Mouse (Mus musculus) kidney, postnatal 25 days (tissue): Measurements from ENCODE around the gene Lrrc4.

ENCODE experiments used
- DNase-seq, 2 experiments: peaks; one replicate each; pipeline ENCODE4 v3.0.0; 2021; ENCODE audit warnings: mixed read lengths in 2 of 2

Lrrc4 gene

DNA sequence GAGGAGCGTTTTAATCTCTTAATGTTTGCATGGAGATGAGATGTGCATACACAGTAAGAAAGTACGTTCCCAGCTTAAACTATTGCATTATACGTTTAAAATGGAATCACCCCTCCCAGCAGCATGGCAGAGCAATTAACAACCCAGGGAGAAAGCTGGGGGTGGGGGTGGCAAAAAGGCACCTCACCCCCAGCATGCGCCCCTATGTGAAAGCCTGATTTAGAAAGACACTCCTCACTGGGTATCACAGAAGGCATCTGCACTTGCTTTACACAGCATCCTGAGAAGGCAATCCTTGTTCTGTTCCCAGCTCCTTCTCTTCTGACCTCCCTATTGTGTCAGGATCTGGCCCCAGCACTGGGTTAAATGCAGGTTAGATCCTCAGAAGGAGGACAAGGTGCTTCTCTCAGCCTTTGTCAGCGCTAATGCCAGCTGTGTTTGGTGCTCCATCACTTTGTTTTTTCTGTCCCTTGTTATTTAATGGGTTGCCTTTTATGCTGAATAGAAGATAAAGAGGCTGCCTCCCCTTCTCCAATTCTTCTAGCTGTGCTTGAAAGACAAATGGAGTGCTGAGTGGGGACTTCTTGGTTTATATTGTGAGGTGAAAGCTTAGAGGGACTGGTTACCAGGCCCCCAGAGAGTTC, 69.3 kb downstream of the Lrrc4 start:
- DNase-seq: no peak

DNA sequence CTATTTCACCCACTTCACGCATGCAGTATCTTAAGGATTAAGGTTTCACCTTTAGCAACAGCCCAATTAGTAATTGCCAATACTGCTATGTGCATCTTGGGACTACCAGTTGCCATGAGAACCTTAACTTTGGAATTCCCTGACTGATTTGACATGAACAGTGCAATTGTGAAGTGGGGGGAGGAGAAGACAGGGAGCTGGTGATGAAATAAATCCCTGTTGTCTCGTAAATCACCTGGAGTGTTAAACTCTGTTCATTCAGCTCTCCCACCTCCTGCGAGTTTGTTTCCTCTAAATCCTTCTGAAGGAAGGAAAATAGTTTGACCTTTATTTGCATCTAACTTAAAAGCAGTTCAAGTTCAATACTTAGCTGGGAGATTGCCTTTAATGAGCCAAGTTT, 69.8 kb downstream of the Lrrc4 start:
- DNase-seq: no peak

- DNase-seq: peak in 1 of 2 experiments; percentile 8
Observed at GRCm38 (mm10) chr6:28758293-28758692, 73.3 kb downstream of the Lrrc4 start.

DNA sequence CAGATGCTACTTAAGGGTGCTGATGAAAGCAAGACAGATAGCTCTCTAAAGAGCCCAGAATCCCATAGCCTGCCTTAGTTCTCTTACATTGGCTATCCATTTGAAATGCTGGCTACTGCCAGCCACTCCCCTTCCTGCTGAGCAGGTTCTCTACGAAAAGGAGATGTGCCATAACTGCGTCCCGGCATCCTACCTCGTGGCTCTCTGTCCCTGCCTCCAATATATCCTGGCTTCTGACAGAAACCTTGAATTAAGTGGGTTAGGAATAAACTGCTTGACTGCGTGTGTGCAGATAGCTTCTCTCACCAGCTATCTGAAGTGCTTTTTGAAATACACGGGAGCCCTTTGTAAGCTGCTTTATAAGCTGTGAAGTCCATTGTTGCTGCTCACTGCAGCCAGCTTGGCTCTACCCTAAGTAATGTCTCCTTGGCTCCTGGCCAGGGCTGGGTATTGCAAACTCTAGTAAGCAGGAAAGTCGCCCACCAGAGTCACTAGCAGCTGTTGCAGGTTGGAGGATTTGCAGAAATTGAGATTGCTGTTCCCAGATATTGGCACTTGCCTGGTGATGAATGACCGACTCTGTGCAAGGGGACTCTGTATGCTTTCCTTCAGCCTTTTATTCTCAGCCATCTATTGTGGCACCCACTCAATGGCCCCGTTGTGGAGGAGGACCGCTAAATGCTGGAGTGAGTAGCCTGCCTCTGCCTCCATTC, 75.1 kb downstream of the Lrrc4 start:
- DNase-seq: peak; percentile 52 to 53

DNA sequence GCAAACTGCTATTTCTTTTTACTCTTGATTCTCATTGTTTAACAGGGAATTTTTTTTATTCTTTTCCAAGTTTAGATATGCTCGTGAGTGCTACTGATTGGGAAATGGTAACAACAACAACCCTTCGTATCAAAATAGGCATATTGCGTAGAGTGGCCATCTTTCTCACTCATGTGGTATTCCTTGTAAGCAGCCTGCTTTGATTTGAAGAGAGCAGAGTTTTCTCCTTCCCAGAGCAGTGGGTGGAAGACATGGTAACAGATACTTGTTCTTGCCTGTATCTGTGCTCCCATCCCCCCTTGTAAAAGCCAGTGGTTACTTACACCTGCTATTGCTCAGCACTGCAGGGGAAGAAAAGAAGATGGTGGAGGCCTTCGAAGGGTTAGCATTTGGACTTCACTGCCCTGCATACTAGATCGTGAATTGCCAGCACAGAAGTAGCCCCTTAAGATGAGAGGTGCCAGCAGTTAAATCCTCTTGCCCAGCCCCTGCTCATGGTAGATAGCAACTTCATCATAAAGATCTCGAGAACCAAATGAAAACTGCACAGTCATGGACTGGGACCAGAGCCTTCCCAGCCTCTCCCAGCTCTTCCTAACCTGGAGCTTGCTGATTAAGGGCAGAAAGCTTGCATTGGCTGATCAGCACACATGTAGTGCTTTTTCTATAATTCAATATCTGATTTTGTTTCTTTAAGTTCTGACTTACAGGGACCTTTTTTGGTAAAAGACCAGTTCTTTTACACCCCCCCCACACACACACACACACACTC, 77.2 kb downstream of the Lrrc4 start:
- no peak for DNase-seq

GRCm38 (mm10) chr6:28753681-28754080, 77.9 kb downstream of the Lrrc4 start:
- no peak for DNase-seq

DNA sequence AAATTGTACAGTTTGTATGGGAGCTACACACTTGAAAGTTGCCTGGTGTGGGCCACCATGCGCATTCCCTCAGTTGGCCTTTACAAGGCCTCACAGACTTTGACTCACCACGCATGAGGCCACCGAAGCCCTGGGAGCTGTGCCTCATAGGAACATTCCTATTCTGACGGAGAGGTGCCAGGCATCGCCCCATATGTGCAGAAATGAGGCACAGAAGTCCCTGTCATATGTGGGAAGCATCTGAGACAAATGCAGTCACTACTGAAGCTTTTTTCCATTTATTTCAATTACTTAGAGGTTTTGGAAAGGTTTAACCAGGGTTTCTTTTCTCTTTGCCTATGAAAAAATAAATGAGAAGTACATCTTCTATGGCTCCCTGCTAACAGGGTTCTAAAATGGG, 78.3 kb downstream of the Lrrc4 start:
- DNase-seq: no peak

DNA sequence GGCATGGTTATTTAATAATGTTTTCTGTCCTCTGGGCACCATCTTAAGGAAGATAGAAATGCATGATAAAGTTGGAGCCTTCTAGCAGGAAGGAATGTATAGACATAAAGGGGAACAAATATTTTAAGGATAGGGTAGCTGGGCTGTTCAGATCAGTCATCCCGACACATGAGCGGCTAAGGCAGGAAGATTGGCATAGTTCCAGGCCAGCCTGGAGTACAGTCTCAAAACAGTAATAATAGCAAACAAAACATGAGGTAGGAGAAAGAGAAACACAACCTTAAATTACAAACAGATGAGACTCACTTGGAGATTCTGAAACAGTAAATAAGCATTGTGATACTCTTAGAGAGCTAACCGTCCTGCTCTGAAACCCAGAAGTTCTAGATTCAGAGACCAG, 80.4 kb downstream of the Lrrc4 start:
- peak in 1 of 2 experiments; percentile 19 for DNase-seq

GRCm38 (mm10) chr6:28749224-28749623, 82.3 kb downstream of the Lrrc4 start:
- DNase-seq: no peak

DNA sequence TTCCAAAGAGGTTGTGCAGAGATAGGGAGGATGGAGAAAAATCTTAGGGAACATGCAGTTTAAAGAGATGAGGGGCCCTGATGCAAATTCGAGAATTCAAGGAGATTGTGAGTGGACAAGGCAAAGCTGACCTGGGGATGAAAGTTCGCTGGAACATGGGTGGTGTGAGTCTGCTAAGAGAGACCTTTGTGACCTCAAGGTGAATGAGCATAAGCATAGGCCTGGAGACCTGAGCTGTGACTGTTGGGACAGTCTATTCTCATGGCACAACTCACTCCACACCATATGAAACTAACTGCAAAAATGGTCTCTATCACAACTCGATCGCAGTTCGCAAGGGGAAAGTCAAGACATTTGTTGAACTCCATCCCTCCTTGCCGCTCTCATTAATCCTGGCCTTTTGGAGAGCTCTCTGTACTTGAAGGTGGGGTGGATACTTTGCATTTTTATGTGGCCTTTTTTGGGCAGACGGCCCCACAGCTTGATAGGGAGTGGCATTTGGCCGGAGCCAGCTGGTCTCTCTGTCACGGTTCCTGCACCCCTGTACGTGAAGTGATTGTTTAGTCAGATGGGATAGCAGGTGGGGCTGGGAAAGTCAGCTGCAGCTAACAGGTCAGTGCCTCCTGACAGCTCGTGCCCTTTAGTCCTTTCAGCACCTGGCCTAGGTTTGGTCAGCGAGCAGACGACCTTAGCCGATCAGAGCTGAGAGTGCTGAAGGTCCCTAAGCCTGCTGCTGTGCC, 83.4 kb downstream of the Lrrc4 start:
- peak; percentile 14 to 60 for DNase-seq

DNA sequence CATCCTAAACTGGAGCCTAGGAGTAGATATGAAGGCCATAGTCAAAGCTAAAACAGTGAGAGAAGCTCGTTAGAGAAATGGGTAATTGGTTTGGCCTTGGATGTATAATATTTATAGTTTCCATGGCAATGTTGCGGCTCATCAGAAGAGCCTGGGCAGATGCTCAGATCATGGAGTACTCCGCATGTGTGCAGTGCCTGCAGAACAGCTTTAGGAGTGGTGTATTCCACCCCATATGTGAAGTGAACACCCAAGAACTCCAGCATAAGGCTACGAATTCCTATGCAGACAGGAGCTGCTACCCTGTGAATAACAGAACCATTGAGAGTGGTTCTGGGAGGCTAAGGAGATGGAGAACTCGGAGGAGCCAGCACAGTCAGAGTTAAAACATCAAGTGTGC, 84.5 kb downstream of the Lrrc4 start:
- no peak for DNase-seq

DNA sequence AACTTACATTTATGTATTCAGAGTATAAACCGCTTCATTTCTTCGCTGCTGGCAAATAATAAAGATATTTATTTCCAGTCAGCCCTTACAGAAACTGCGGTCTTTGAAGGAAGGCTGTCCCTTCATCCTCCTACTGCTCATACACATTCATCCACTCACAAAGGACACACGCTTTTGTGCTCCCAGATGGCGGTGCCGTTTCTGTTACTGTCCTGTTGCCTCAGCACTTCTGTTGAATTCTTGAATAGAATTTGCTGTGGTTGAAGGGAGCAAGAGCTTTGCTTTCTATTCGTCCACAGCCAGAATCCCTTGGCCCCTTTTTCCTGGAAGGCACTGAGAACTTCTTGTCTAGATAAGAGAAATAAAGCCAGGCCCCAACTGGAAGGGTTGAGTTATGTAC, 85.7 kb downstream of the Lrrc4 start:
- no peak for DNase-seq

DNA sequence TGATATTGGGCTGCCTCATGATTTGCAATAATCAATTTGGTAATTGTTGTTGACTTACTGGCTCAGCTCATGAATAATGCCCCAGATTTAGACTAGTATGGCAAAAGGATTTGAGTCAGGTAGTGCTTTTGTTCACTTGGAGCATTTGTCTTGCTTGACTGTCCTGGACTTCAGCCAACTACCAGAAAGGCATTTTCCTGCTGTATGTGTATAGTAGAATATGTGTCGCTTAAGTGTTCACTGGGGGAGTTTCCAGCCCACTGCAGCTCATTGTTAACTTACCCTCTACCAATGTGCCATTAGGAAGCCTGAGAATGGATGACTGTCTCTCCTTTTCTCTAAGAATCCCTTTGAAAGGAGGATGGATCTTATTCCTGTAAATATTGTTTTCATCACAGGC, 88.0 kb downstream of the Lrrc4 start:
- DNase-seq: peak in 1 of 2 experiments; percentile 18

- no peak for DNase-seq
Observed at GRCm38 (mm10) chr6:28737601-28738000, 93.9 kb downstream of the Lrrc4 start.

DNA sequence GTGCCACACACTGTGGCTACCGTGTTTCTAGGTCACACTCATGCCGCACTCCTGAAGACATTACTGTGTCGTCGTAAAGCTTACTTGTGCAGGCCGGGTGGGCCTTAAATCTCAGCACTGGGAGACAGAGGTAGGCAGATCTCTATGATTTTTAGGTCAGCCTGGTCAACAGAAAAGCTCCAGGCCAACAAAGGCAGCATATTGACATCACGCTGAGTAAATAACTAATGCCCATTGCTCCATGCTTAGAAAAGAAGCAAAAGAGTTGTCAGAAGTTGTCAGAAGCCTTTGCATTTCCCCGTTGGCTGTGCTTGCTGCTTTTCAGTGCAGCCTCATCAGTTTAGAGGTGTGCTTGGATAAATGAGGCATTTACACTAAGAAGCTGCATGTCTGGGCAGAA, 94.9 kb downstream of the Lrrc4 start:
- no peak for DNase-seq

GRCm38 (mm10) chr6:28735116-28735515, 96.4 kb downstream of the Lrrc4 start:
- no peak for DNase-seq

DNA sequence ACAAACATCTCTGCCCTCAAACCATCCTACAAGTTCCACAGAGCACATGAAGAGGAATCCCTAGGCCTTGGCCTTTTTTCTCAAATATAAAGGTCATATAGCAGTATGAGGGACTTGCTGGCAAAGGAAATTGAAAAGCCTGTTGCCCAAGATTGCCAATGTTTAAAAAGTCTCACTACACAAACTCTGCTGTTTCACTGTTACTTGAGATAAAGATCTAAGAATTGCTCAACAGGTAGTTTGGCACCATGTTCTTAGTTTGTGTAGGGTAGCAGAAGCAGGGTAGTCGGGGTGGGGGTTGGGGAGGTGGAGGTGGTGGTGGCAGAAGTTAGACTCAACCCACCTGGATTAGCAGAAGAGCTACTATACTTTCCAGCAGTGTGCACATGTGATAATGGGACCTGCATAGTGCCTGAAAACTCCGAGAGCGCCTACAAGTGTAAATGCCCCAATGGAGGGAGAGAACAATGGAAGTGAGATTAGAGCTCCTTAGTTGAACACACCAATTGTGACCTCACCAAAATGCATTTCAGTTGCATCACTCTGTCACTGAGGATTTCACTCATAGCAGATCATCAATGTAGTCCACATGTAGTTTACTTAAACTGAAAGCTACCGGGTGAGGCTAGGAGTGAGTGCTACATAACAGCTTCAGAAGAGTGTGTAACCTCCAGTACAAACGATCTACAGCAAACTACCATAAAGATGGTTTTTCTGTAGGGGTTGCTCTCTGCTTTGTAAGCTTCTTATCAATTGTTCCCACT, 97.5 kb downstream of the Lrrc4 start:
- DNase-seq: no peak

DNA sequence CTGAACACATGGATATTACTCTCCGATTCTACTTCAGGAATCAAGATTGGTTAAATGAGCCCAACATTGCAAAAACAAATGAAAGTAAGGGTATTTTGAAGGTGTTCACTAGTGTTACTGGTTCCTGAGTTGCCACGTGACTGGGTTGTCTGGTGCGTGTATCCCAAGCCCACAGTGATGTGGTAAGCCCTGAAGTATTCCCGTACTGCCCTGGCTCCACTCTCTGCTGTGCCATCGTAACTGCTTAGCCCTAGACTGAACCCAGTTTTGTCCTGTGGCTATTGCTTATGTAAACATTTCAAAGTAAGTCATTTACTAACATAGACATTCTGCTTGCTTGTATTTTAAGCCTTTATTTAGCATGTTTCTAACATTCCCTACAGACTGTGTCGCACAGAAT, 100.3 kb downstream of the Lrrc4 start:
- no peak for DNase-seq

- DNase-seq: no peak
Observed at GRCm38 (mm10) chr6:28729649-28730048, 101.9 kb downstream of the Lrrc4 start.

- DNase-seq: no peak
Observed at GRCm38 (mm10) chr6:28729236-28729635, 102.3 kb downstream of the Lrrc4 start.

DNA sequence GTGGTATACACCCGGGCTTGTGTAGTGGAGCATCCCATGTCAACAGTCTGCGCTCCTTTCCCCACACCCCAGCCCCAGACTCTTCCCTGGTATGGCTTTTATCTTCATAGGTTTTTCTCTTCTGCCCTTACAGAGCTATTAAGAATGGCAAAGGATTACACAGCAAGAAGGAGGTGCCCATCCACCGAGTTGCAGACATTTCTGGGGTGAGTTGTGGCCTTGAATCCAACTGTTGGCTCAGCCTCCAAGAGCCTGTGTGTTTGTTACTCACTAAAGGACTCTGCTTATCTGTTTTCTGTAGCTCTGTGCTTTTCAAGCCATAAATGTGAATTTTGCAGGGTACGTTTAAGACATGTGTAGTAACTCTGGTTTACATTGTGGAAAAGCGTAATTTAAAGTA, 106.8 kb downstream of the Lrrc4 start:
- no peak for DNase-seq

GRCm38 (mm10) chr6:28723059-28723458, 108.5 kb downstream of the Lrrc4 start:
- no peak for DNase-seq
